In genomic region chr2:91096524-91096923, GRCm38 (mm10) we compare ENCODE assay signal across 9 mouse cellular contexts. TPM values are rescaled to one million over a fixed set of nuclear protein-coding genes. Genes with fewer than 3 reads are reported as not detected.
DNase-seq lines count a peak whose midpoint lies in the region; ATAC-seq and TF ChIP-seq lines count a peak whose summit lies in the region.
"Had no signal": no experiment of that assay in that cellular context is flagged by ENCODE, and none has a peak within 500 bp of the region (broad histone marks: within the 10 kb centered on the region; RNA-seq: fewer than 3 reads in every experiment).

No protein-coding gene starts in this region.

- ATAC-seq in liver, postnatal 0 days: peak; percentile 78
- ATAC-seq in hindbrain, embryonic 13.5 days (ENCODE audit: low FRiP score): no peak

- H3K36me3 ChIP-seq in liver, postnatal 0 days (replicated peaks; ENCODE audit: insufficient read depth, low read length): 0 out of 2 replicates have a peak, but pooled peaks cover 2% of the 10 kb centered on the region
- no peaks in the 10 kb centered on the region for H3K36me3 ChIP-seq in hindbrain, embryonic 13.5 days
- H3K36me3 ChIP-seq: midbrain, embryonic 12.5 days had no signal

- TF ChIP-seq CTCF in left cerebral cortex, adult 2 months (IDR thresholded peaks at IDR 0.05): no peak
- no peak for TF ChIP-seq CTCF in liver, postnatal 0 days (IDR thresholded peaks at IDR 0.05; ENCODE audit: low read depth)
- no peak for TF ChIP-seq CTCF in cerebellum, adult 2 months (IDR thresholded peaks at IDR 0.05; ENCODE audit: borderline replicate concordance, insufficient read depth, low read depth, low read length)

- no peak for TF ChIP-seq POLR2A in cerebellum, adult 2 months (IDR thresholded peaks at IDR 0.05; ENCODE audit: borderline replicate concordance, insufficient read depth, low read length)

- intact Hi-C loops in left cerebral cortex, adult 2 months (cut with DNase I): no loop called here
- intact Hi-C loops in left cerebral cortex, postnatal 4 days (cut with DNase I): no loop called here

- peak overlapping the region; percentile 77 for H3K9ac ChIP-seq in liver, postnatal 0 days (replicated peaks)
- H3K9ac ChIP-seq in hindbrain, embryonic 13.5 days: no peak overlapping the region
- H3K9ac ChIP-seq: midbrain, embryonic 12.5 days had no signal

- peaks cover 19% of the 10 kb centered on the region for H3K4me1 ChIP-seq in liver, postnatal 0 days (ENCODE audit: insufficient read depth)
- no peaks in the 10 kb centered on the region for H3K4me1 ChIP-seq in hindbrain, embryonic 13.5 days (replicated peaks)
- H3K4me1 ChIP-seq in cerebellum, adult 2 months (ENCODE audit: control insufficient read depth, insufficient read depth, low read length): no peaks in the 10 kb centered on the region
- H3K4me1 ChIP-seq: midbrain, embryonic 12.5 days had no signal

- H3K27ac ChIP-seq in left cerebral cortex, adult 2 months: peak overlapping the region; percentile 17; the same call in 1 of the 2 replicates
- peak overlapping the region; percentile 84 for H3K27ac ChIP-seq in liver, postnatal 0 days (ENCODE audit: low read depth)
- no peak overlapping the region for H3K27ac ChIP-seq in hindbrain, embryonic 13.5 days
- no peak overlapping the region for H3K27ac ChIP-seq in cerebellum, adult 2 months (ENCODE audit: insufficient read depth, low read length)
- H3K27ac ChIP-seq: midbrain, embryonic 12.5 days had no signal

- DNase-seq in left cerebral cortex, adult 2 months (ENCODE audit: extremely low spot score in 1 of 2, low spot score in 2 of 2): no peak
- no peak for DNase-seq in left cerebral cortex, postnatal 4 days
- peak; percentile 49 for DNase-seq in c-Kit-positive CD71-positive TER-119-positive erythroid progenitor cells, embryonic 14.5 days (ENCODE audit: low spot score)
- peak; percentile 74 for DNase-seq in liver, postnatal 0 days
- peak; percentile 47 to 62 for DNase-seq in spleen, postnatal 14 days (ENCODE audit: low spot score in 2 of 2)
- no peak for DNase-seq in testis, postnatal 10 days (ENCODE audit: low spot score)
- DNase-seq in cerebellum, adult 2 months: no peak

- H3K4me3 ChIP-seq in left cerebral cortex, adult 2 months: no peak overlapping the region
- peak overlapping the region; percentile 54 for H3K4me3 ChIP-seq in liver, postnatal 0 days (ENCODE audit: low read depth, low read length)
- H3K4me3 ChIP-seq in hindbrain, embryonic 13.5 days: no peak overlapping the region
- H3K4me3 ChIP-seq in cerebellum, adult 2 months (replicated peaks; ENCODE audit: insufficient read depth, low read depth, low read length): no peak overlapping the region
- H3K4me3 ChIP-seq: midbrain, embryonic 12.5 days had no signal

- H3K27me3 ChIP-seq in liver, postnatal 0 days (ENCODE audit: insufficient read depth, low read length): no peaks in the 10 kb centered on the region
- no peaks in the 10 kb centered on the region; the same call in 1 of the 2 replicates for H3K27me3 ChIP-seq in hindbrain, embryonic 13.5 days
- H3K27me3 ChIP-seq in cerebellum, adult 2 months (ENCODE audit: control insufficient read depth, insufficient read depth, low read length): no peaks in the 10 kb centered on the region

- 34% methylated on average over 14 of the region's 14 CpGs for WGBS in liver, postnatal 0 days (ENCODE audit: insufficient replicate concordance)
- 69% methylated on average over 14 of the region's 14 CpGs for WGBS in hindbrain, embryonic 13.5 days
- 76% methylated on average over 14 of the region's 14 CpGs for WGBS in cerebellum, adult 2 months

- H3K9me3 ChIP-seq in liver, postnatal 0 days (ENCODE audit: low read length): no peaks in the 10 kb centered on the region
- H3K9me3 ChIP-seq in hindbrain, embryonic 13.5 days: no peaks in the 10 kb centered on the region
- H3K9me3 ChIP-seq: midbrain, embryonic 12.5 days had no signal

- TF ChIP-seq EP300 in liver, postnatal 0 days (IDR thresholded peaks at IDR 0.05; ENCODE audit: low read depth): 0 out of 2 replicates have a peak, but pooled peaks have one; percentile 8

- peak overlapping the region; percentile 65 for H3K4me2 ChIP-seq in liver, postnatal 0 days (ENCODE audit: low read depth, low read length)
- no peak overlapping the region for H3K4me2 ChIP-seq in hindbrain, embryonic 13.5 days
- H3K4me2 ChIP-seq: midbrain, embryonic 12.5 days had no signal

RNA-seq across cellular contexts. Expression of gene Spi1, which starts 14.3 kb away (rescaled TPM):
- 1 to 10 TPM; 3.4 to 4.8 TPM for total RNA-seq in left cerebral cortex, adult 2 months (2021)
- total RNA-seq in left cerebral cortex, postnatal 4 days (2021): 1 to 10 TPM; 3.0 to 3.2 TPM
- 31.7 and 35.5 TPM in 2 replicates for polyA plus RNA-seq in liver, postnatal 0 days (2015; fragmentation: Nextera tagmentation; extraction: Ambion mirVana)
- polyA plus RNA-seq in hindbrain, embryonic 13.5 days (2015; fragmentation: Nextera tagmentation; extraction: Ambion mirVana): 3.5 and 3.9 TPM in 2 replicates
- 3.3 and 4.1 TPM in 2 replicates for polyA plus RNA-seq in cerebellum, adult 2 months (2012; rRNA removed)

RNA-seq across cellular contexts. Expression of gene Mybpc3, which starts 21.4 kb away (rescaled TPM):
- total RNA-seq in left cerebral cortex, adult 2 months (2021): under 1 TPM; 0.33 to 0.43 TPM
- not detected for total RNA-seq in left cerebral cortex, postnatal 4 days (2021)
- polyA plus RNA-seq in liver, postnatal 0 days (2015; fragmentation: Nextera tagmentation; extraction: Ambion mirVana): 0.04 TPM in 2 replicates
- 0.23 and 0.58 TPM in 2 replicates for polyA plus RNA-seq in hindbrain, embryonic 13.5 days (2015; fragmentation: Nextera tagmentation; extraction: Ambion mirVana)
- polyA plus RNA-seq in cerebellum, adult 2 months (2012; rRNA removed): 39.6 and 51.4 TPM in 2 replicates

RNA-seq across cellular contexts. Expression of gene Slc39a13, which starts 26.3 kb away (rescaled TPM):
- 10 to 100 TPM; 30.1 to 32.3 TPM for total RNA-seq in left cerebral cortex, adult 2 months (2021)
- 10 to 100 TPM; 30.6 to 41.6 TPM for total RNA-seq in left cerebral cortex, postnatal 4 days (2021)
- polyA plus RNA-seq in liver, postnatal 0 days (2015; fragmentation: Nextera tagmentation; extraction: Ambion mirVana): 7.2 TPM in 2 replicates
- polyA plus RNA-seq in hindbrain, embryonic 13.5 days (2015; fragmentation: Nextera tagmentation; extraction: Ambion mirVana): 28.1 and 29.4 TPM in 2 replicates
- polyA plus RNA-seq in cerebellum, adult 2 months (2012; rRNA removed): 93.3 and 97.7 TPM in 2 replicates

RNA-seq across cellular contexts. Expression of gene Psmc3, which starts 42.7 kb away (rescaled TPM):
- 100 to 1,000 TPM; 205 to 207 TPM for total RNA-seq in left cerebral cortex, adult 2 months (2021)
- total RNA-seq in left cerebral cortex, postnatal 4 days (2021): 100 to 1,000 TPM; 190 to 192 TPM
- 109 and 112 TPM in 2 replicates for polyA plus RNA-seq in liver, postnatal 0 days (2015; fragmentation: Nextera tagmentation; extraction: Ambion mirVana)
- polyA plus RNA-seq in hindbrain, embryonic 13.5 days (2015; fragmentation: Nextera tagmentation; extraction: Ambion mirVana): 238 and 241 TPM in 2 replicates
- polyA plus RNA-seq in cerebellum, adult 2 months (2012; rRNA removed): 194 and 199 TPM in 2 replicates

Comparison
In these comparisons a context has a peak if more than half of its experiments do, and no peak if none do; other contexts are left out.
1. DNase-seq: peak in c-Kit-positive CD71-positive TER-119-positive erythroid progenitor cells, embryonic 14.5 days (single experiment), liver, postnatal 0 days (single experiment) and spleen, postnatal 14 days (2 of 2); none in left cerebral cortex, adult 2 months (0 of 2), left cerebral cortex, postnatal 4 days (single experiment), testis, postnatal 10 days (single experiment) and cerebellum, adult 2 months (0 of 2).
2. H3K27ac ChIP-seq: peak in left cerebral cortex, adult 2 months (single experiment) and liver, postnatal 0 days (single experiment); none in hindbrain, embryonic 13.5 days (single experiment) and cerebellum, adult 2 months (single experiment).
3. RNA of gene Mybpc3, which starts 21.4 kb away (polyA plus RNA-seq): 39.6 to 51.4 TPM in cerebellum, adult 2 months; 0.23 to 0.58 TPM in hindbrain, embryonic 13.5 days and 0.04 TPM in liver, postnatal 0 days; every median in the first group is over 10 times any median in the second.